Mouse (Mus musculus): ENCODE results near the gene Dscaml1.

- TF ChIP-seq POLR2A (IDR thresholded peaks at IDR 0.05; ENCODE audit: control insufficient read depth in 1 of 2, insufficient read depth in 1 of 2, low read depth in 1 of 2, low read length in 2 of 2, poor library complexity in 1 of 2) = no peak
- TF ChIP-seq CTCF (IDR thresholded peaks at IDR 0.05 in 2 of 3, conservative IDR thresholded peaks at IDR 0.05 in 1 of 3; ENCODE audit: control insufficient read depth in 1 of 3, insufficient read depth in 1 of 3, low read depth in 2 of 3, low read length in 3 of 3, poor library complexity in 1 of 3, severe bottlenecking in 1 of 3) = no peak
- no peak for TF ChIP-seq MAX (IDR thresholded peaks at IDR 0.05; ENCODE audit: low read length)
- TF ChIP-seq USF1 (IDR thresholded peaks at IDR 0.05; ENCODE audit: low read depth, low read length) = no peak
Measured at GRCm38 (mm10) chr9:45434171-45434570, 7.7 kb downstream of the Dscaml1 start.
